Mouse (Mus musculus) MEL (cell line): ENCODE results near the gene Nkx1-2. TPM values are rescaled to one million over a fixed set of nuclear protein-coding genes. Genes with fewer than 3 reads are reported as not detected.

Experiments
- DNase-seq: peaks from one replicate; pipeline ENCODE4 v3.0.0; 2011; ENCODE audit warnings: low read depth, low spot score
- H3K27ac ChIP-seq: 2 replicates; pipeline ENCODE4 v1.5.1; 2012; ENCODE audit warnings: low read depth, mild to moderate bottlenecking, control low read depth, low read length, moderate library complexity; ENCODE audit not compliant: control insufficient read depth
- H3K27me3 ChIP-seq, 2 experiments: fragments of 150-350 bp in 1 of 2; sonication (generic) in 1 of 2; 2 replicates each; pipeline ENCODE4 v1.6.1; 2012; ENCODE audit warnings: low read length in 2 of 2, mild to moderate bottlenecking in 2 of 2, improper control_type of control experiment in 1 of 2, moderate library complexity in 1 of 2; ENCODE audit not compliant: insufficient read depth in 2 of 2, control insufficient read depth in 1 of 2
- H3K36me3 ChIP-seq, 2 experiments: 2 replicates each; pipeline ENCODE4 v1.6.1; 2012 to 2014; ENCODE audit warnings: low read length in 2 of 2, improper control_type of control experiment in 1 of 2, inconsistent platforms in 1 of 2, mild to moderate bottlenecking in 1 of 2; ENCODE audit not compliant: insufficient read depth in 2 of 2, control insufficient read depth in 1 of 2
- H3K4me1 ChIP-seq, 2 experiments: fragments of 150-350 bp in 1 of 2; sonication (generic) in 1 of 2; 2 replicates each; pipeline ENCODE4 v1.6.1; 2012; ENCODE audit warnings: low read length in 2 of 2, improper control_type of control experiment in 1 of 2, mild to moderate bottlenecking in 1 of 2; ENCODE audit not compliant: insufficient read depth in 2 of 2, control insufficient read depth in 1 of 2
- H3K4me3 ChIP-seq, 2 experiments: fragments of 150-350 bp in 1 of 2; sonication (generic) in 1 of 2; 2 replicates each; pipeline ENCODE4 v1.5.1; 2012; ENCODE audit warnings: low read depth in 2 of 2, low read length in 2 of 2, mild to moderate bottlenecking in 2 of 2, moderate library complexity in 2 of 2, control low read depth in 1 of 2, improper control_type of control experiment in 1 of 2; ENCODE audit not compliant: control insufficient read depth in 1 of 2, insufficient read depth in 1 of 2
- H3K79me2 ChIP-seq: 2 replicates; pipeline ENCODE4 v1.6.1; 2012; ENCODE audit warnings: mild to moderate bottlenecking, low read length, moderate library complexity; ENCODE audit not compliant: control insufficient read depth, poor library complexity, insufficient read depth
- H3K9ac ChIP-seq: 2 replicates; pipeline ENCODE4 v1.6.1; 2012; ENCODE audit warnings: low read depth, mild to moderate bottlenecking, control low read depth, low read length, moderate library complexity; ENCODE audit not compliant: control insufficient read depth, poor library complexity, severe bottlenecking
- H3K9me3 ChIP-seq: fragments of 150-350 bp; sonication (generic); replicated peaks from 2 replicates; pipeline ENCODE4 v1.6.1; 2012; ENCODE audit warnings: mild to moderate bottlenecking, low read length, improper control_type of control experiment, moderate library complexity; ENCODE audit not compliant: insufficient read depth
- BHLHE40 ChIP-seq: IDR thresholded peaks from 2 replicates; pipeline ENCODE4 v1.6.1; 2012; ENCODE audit warnings: low read depth, mild to moderate bottlenecking, inconsistent platforms, low read length, improper control_type of control experiment, borderline replicate concordance
- CHD1 ChIP-seq: IDR thresholded peaks from 2 replicates; pipeline ENCODE4 v1.6.1; 2012; ENCODE audit warnings: low read depth, mild to moderate bottlenecking, inconsistent platforms, low read length, improper control_type of control experiment
- ELF1 ChIP-seq: IDR thresholded peaks from 2 replicates; pipeline ENCODE4 v1.6.1; 2014; ENCODE audit warnings: low read depth, mild to moderate bottlenecking, inconsistent platforms, low read length, improper control_type of control experiment, moderate library complexity
- EP300 ChIP-seq, 2 experiments: IDR thresholded peaks; 2 replicates each; pipeline ENCODE4 v1.6.1; 2011; ENCODE audit warnings: improper control_type of control experiment in 2 of 2, low read length in 2 of 2, low read depth in 1 of 2, mild to moderate bottlenecking in 1 of 2
- ETS1 ChIP-seq: IDR thresholded peaks from 2 replicates; pipeline ENCODE4 v1.6.1; 2012; ENCODE audit warnings: low read depth, mild to moderate bottlenecking, inconsistent platforms, low read length, improper control_type of control experiment, moderate library complexity
- GABPA ChIP-seq: IDR thresholded peaks from 2 replicates; pipeline ENCODE4 v1.6.1; 2012; ENCODE audit warnings: low read depth, mild to moderate bottlenecking, inconsistent platforms, low read length, improper control_type of control experiment, moderate library complexity
- GATA1 ChIP-seq: IDR thresholded peaks from 2 replicates; pipeline ENCODE4 v1.6.1; 2011; ENCODE audit warnings: low read depth, low read length, improper control_type of control experiment
- HCFC1 ChIP-seq: IDR thresholded peaks from 2 replicates; pipeline ENCODE4 v1.6.1; 2012; ENCODE audit warnings: low read depth, mild to moderate bottlenecking, inconsistent platforms, low read length, improper control_type of control experiment, moderate library complexity
- MAFK ChIP-seq: IDR thresholded peaks from 2 replicates; pipeline ENCODE4 v1.6.1; 2011; ENCODE audit warnings: low read depth, mild to moderate bottlenecking, low read length, improper control_type of control experiment, borderline replicate concordance
- MXI1 ChIP-seq: IDR thresholded peaks from 2 replicates; pipeline ENCODE4 v1.6.1; 2011; ENCODE audit warnings: mild to moderate bottlenecking, low read depth, low read length, improper control_type of control experiment
- MYB ChIP-seq: IDR thresholded peaks from 2 replicates; pipeline ENCODE4 v1.6.1; 2011; ENCODE audit warnings: mild to moderate bottlenecking, low read depth, low read length, improper control_type of control experiment
- MYC ChIP-seq: IDR thresholded peaks from 2 replicates; pipeline ENCODE4 v1.6.1; 2011; ENCODE audit warnings: low read depth, mild to moderate bottlenecking, low read length, improper control_type of control experiment, moderate library complexity
- NELFE ChIP-seq: IDR thresholded peaks from 2 replicates; pipeline ENCODE4 v1.6.1; 2011; ENCODE audit warnings: low read depth, low read length, improper control_type of control experiment
- RAD21 ChIP-seq: IDR thresholded peaks from 2 replicates; pipeline ENCODE4 v1.6.1; 2011; ENCODE audit warnings: mild to moderate bottlenecking, low read depth, low read length, improper control_type of control experiment
- RCOR1 ChIP-seq: IDR thresholded peaks from 2 replicates; pipeline ENCODE4 v1.6.1; 2012; ENCODE audit warnings: low read depth, mild to moderate bottlenecking, inconsistent platforms, low read length, improper control_type of control experiment
- SIN3A ChIP-seq: IDR thresholded peaks from 2 replicates; pipeline ENCODE4 v1.6.1; 2012; ENCODE audit warnings: low read length, improper control_type of control experiment, inconsistent platforms
- TAL1 ChIP-seq: IDR thresholded peaks from 2 replicates; pipeline ENCODE4 v1.6.1; 2012; ENCODE audit warnings: mild to moderate bottlenecking, inconsistent platforms, low read length, moderate library complexity, mixed read lengths
- TCF12 ChIP-seq: IDR thresholded peaks from 2 replicates; pipeline ENCODE4 v1.6.1; 2014; ENCODE audit warnings: low read depth, mild to moderate bottlenecking, inconsistent platforms, low read length, improper control_type of control experiment, moderate library complexity
- UBTF ChIP-seq: IDR thresholded peaks from 2 replicates; pipeline ENCODE4 v1.6.1; 2012; ENCODE audit warnings: low read depth, mild to moderate bottlenecking, inconsistent platforms, low read length, improper control_type of control experiment, moderate library complexity, borderline replicate concordance; ENCODE audit not compliant: insufficient read depth
- USF2 ChIP-seq, 2 experiments: IDR thresholded peaks; 2 replicates each; pipeline ENCODE4 v1.6.1; 2011 to 2012; ENCODE audit warnings: improper control_type of control experiment in 2 of 2, low read length in 2 of 2, borderline replicate concordance in 1 of 2, inconsistent platforms in 1 of 2, low read depth in 1 of 2, mild to moderate bottlenecking in 1 of 2; ENCODE audit not compliant: insufficient read depth in 1 of 2
- ZC3H11A ChIP-seq: IDR thresholded peaks from 2 replicates; pipeline ENCODE4 v1.6.1; 2012; ENCODE audit warnings: low read depth, mild to moderate bottlenecking, inconsistent platforms, low read length, improper control_type of control experiment
- ZMIZ1 ChIP-seq: IDR thresholded peaks from 2 replicates; pipeline ENCODE4 v1.6.1; 2012; ENCODE audit warnings: low read depth, mild to moderate bottlenecking, inconsistent platforms, low read length, improper control_type of control experiment, moderate library complexity
- ZNF384 ChIP-seq: IDR thresholded peaks from 2 replicates; pipeline ENCODE4 v1.6.1; 2012; ENCODE audit warnings: low read depth, mild to moderate bottlenecking, inconsistent platforms, low read length, improper control_type of control experiment
- polyA plus RNA-seq, 2 experiments: library from polyadenylated mRNA; stranded (reverse) in 1 of 2; unstranded in 1 of 2; fragments of >175 nt in 1 of 2; fragments of >200 nt in 1 of 2; gene quantifications; 2 replicates each; pipeline versions ENCODE4 v1.2.1 to v1.2.4; 2012; ENCODE audit warnings: low replicate concordance in 2 of 2, low read depth in 1 of 2; ENCODE audit not compliant: insufficient read length in 2 of 2, insufficient read depth in 1 of 2, missing spikeins in 1 of 2
- total RNA-seq: library from RNA; depleted of rRNA; stranded (reverse); fragments of 300-350 nt; gene quantifications from 2 replicates; pipeline ENCODE4 v1.2.3, GENCODE M21; 2012

The Nkx1-2 gene
- total and polyA plus RNA-seq, 3 experiments = 2.4 to 2.8 TPM; not detected in 1

GRCm38 (mm10) chr7:132595787-132596186 lies 3.6 kb downstream of the Nkx1-2 start (continued):
- TF ChIP-seq SIN3A (peak; percentile 91), ZMIZ1 (peak; percentile 44; the same call in 1 of the 2 replicates), UBTF (no peak), GATA1 (peak; percentile 94), MYC (0 out of 2 replicates have a peak, but pooled peaks have one; percentile 14), TAL1 (peak; percentile 82), CHD1 (no peak)
- TF ChIP-seq, all 39 proteins: peak for 17

- H3K9me3 ChIP-seq = no peaks in the 10 kb centered on the region
- peaks cover 28 to 39% of the 10 kb centered on the region in 2 experiments for H3K4me1 ChIP-seq
- peaks cover 0 to 36% of the 10 kb centered on the region in 2 experiments; a peak in 2 of 4 replicates for H3K36me3 ChIP-seq
- TF ChIP-seq RAD21 (no peak), GATA1 (0 out of 2 replicates have a peak, but pooled peaks have one; percentile 29), SIN3A (0 out of 2 replicates have a peak, but pooled peaks have one; percentile 33), EP300 (IDR thresholded peaks at IDR 0.05; ENCODE audit: low read depth in 1 of 2, low read length in 2 of 2) (peak in 1 of 2 experiments; percentile 57; a peak in 1 of 4 replicates), RCOR1 (peak; percentile 70)
- TF ChIP-seq, all 39 proteins: peak for 4
- Histone ChIP-seq H3K4me3 (no peak overlapping the region), H3K9ac (no peak overlapping the region), H3K79me2 (peaks cover 4% of the 10 kb centered on the region), H3K27me3 (peaks cover 0 to 2% of the 10 kb centered on the region in 2 experiments; a peak in 1 of 4 replicates), H3K27ac (no peak overlapping the region)
- DNase-seq = no peak
Observed at GRCm38 (mm10) chr7:132594325-132594724, 5.1 kb downstream of the Nkx1-2 start.

- Histone ChIP-seq H3K36me3 (peaks cover 0 to 36% of the 10 kb centered on the region in 2 experiments; a peak in 2 of 4 replicates), H3K4me1 (peaks cover 28 to 35% of the 10 kb centered on the region in 2 experiments), H3K27ac (no peak overlapping the region), H3K4me3 (no peak overlapping the region), H3K9me3 (no peaks in the 10 kb centered on the region), H3K79me2 (peaks cover 4% of the 10 kb centered on the region), H3K27me3 (peaks cover 0 to 2% of the 10 kb centered on the region in 2 experiments; a peak in 1 of 4 replicates), H3K9ac (no peak overlapping the region)
- no peak for DNase-seq
- TF ChIP-seq TAL1 (no peak), SIN3A (no peak), ELF1 (no peak), MYC (no peak), MAFK (no peak), MYB (no peak), USF2 (IDR thresholded peaks at IDR 0.05; ENCODE audit: borderline replicate concordance in 1 of 2, insufficient read depth in 1 of 2, low read depth in 1 of 2, low read length in 2 of 2) (no peak), ZC3H11A (no peak), TCF12 (no peak), GABPA (no peak), HCFC1 (no peak), MXI1 (no peak), ZNF384 (no peak), RAD21 (no peak), CHD1 (no peak), ETS1 (no peak), BHLHE40 (no peak), NELFE (no peak)
Observed at GRCm38 (mm10) chr7:132593762-132594161, 5.7 kb downstream of the Nkx1-2 start.
